Mouse (Mus musculus): ENCODE data around the gene Rasip1. TPM values are rescaled to one million over a fixed set of nuclear protein-coding genes. Genes with fewer than 3 reads are reported as not detected.
"Not testable (repeated sequence)": the region's sequence is repeated elsewhere in the genome, so short reads cannot be mapped to it uniquely, and the experiment has no call there.

Rasip1 gene
- polyA plus RNA-seq, 1 experiment from 2014 or later, result 10.5 TPM

GRCm38 (mm10) chr7:45654424-45655047, 27.2 kb downstream of the Rasip1 start:
- Histone ChIP-seq H3K36me3 (no peaks in the 10 kb centered on the region), H3K27ac (no peak overlapping the region), H3K9ac (no peak overlapping the region), H3K4me2 (peak overlapping the region; percentile 52), H3K27me3 (replicated peaks) (no peaks in the 10 kb centered on the region; the same call in 1 of the 2 replicates), H3K4me3 (0 out of 2 replicates have a peak overlapping the region, but pooled peaks have one; percentile 19), H3K9me3 (replicated peaks) (no peaks in the 10 kb centered on the region), H3K4me1 (peaks cover 5% of the 10 kb centered on the region)
- WGBS (ENCODE audit: insufficient replicate concordance), result 37% methylated on average over 17 of the region's 17 CpGs
- no peak for ATAC-seq

DNA sequence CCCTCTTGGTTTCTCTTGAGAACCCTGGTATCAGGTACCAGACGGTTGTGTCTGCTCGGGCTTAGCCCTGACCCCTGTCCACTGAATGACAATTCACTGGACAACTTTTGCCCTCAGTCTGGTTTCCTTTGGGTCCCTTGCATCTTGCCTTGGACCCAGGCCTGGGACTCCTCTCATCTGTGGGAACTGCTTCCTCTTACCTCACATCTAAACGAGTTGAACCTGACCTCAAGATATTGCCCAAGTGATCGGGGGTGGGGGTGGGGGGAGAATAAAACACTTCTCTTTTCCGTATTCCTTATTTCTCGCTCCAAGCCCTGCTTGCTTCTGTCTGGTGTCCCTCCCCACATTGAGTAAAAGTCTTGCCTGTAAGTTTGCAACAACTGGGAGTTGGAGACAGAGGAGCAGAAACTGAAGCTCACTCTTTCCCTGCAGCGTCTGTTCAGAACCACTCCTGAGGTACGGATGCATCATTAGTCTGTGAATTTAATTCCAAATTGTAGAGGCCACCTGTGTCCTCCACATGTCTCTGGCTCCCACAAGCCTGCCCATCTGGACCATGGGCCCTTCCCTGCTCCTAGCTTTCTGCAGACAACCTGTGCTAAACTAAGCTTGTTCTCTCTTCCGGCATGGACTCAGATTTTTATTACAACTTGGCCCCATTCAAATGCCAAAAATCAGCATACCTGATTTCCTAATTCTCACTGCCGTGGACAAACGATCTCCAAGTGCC, 33.6 kb downstream of the Rasip1 start:
- ATAC-seq, result no peak
- H3K9ac ChIP-seq, result no peak overlapping the region
- H3K36me3 ChIP-seq, result no peaks in the 10 kb centered on the region
- peaks cover 17% of the 10 kb centered on the region for H3K27me3 ChIP-seq (replicated peaks)
- H3K4me1 ChIP-seq, result peaks cover 17% of the 10 kb centered on the region; the same call in 1 of the 2 replicates
- WGBS (ENCODE audit: insufficient replicate concordance), result 56% methylated on average over 11 of the region's 11 CpGs
- H3K4me3 ChIP-seq, result no peak overlapping the region
- H3K9me3 ChIP-seq (replicated peaks), result no peaks in the 10 kb centered on the region
- no peak overlapping the region for H3K27ac ChIP-seq
- H3K4me2 ChIP-seq, result no peak overlapping the region

- Histone ChIP-seq H3K4me1 (peaks cover 18% of the 10 kb centered on the region; the same call in 1 of the 2 replicates), H3K27me3 (replicated peaks) (peaks cover 19% of the 10 kb centered on the region)
- H3K27ac ChIP-seq; H3K36me3 ChIP-seq; ATAC-seq; H3K4me3 ChIP-seq; H3K9ac ChIP-seq; H3K9me3 ChIP-seq (replicated peaks); H3K4me2 ChIP-seq: not testable (repeated sequence)
- 78% methylated on average over 6 of the region's 6 CpGs for WGBS (ENCODE audit: insufficient replicate concordance)
These were observed 34.4 kb downstream of the Rasip1 start for GRCm38 (mm10) chr7:45661702-45662101.

GRCm38 (mm10) chr7:45665303-45666138, 38.2 kb downstream of the Rasip1 start:
- H3K27ac ChIP-seq, result no peak overlapping the region
- H3K4me2 ChIP-seq, result no peak overlapping the region
- no peak for ATAC-seq

GRCm38 (mm10) chr7:45666161-45666560, 38.9 kb downstream of the Rasip1 start, which contains the start of gene Fut2:
Fut2 (minus strand) TSS chr7:45666394.
- Histone ChIP-seq H3K36me3 (no peaks in the 10 kb centered on the region), H3K27ac (no peak within 1 kb of the TSS), H3K4me2 (no peak within 1 kb of the TSS), H3K9me3 (replicated peaks) (no peaks in the 10 kb centered on the region), H3K4me1 (peaks cover 18% of the 10 kb centered on the region; the same call in 1 of the 2 replicates), H3K4me3 (no peak within 1 kb of the TSS), H3K27me3 (replicated peaks) (peaks cover 19% of the 10 kb centered on the region), H3K9ac (no peak within 1 kb of the TSS; the same call in 1 of the 2 replicates)
- 67% methylated on average over 7 of the region's 7 CpGs for WGBS (ENCODE audit: insufficient replicate concordance)
- no peak for ATAC-seq

More at GRCm38 (mm10) chr7:45665303-45666138, 38.2 kb downstream of the Rasip1 start:
- H3K27me3 ChIP-seq (replicated peaks), result peaks cover 19% of the 10 kb centered on the region
- WGBS (ENCODE audit: insufficient replicate concordance), result 45% methylated on average over 13 of the region's 13 CpGs
- H3K9ac ChIP-seq, result no peak overlapping the region; the same call in 1 of the 2 replicates
- H3K36me3 ChIP-seq, result no peaks in the 10 kb centered on the region
- H3K9me3 ChIP-seq (replicated peaks), result no peaks in the 10 kb centered on the region
- no peak overlapping the region for H3K4me3 ChIP-seq
- H3K4me1 ChIP-seq, result peaks cover 18% of the 10 kb centered on the region; the same call in 1 of the 2 replicates

GRCm38 (mm10) chr7:45667761-45668160, 40.5 kb downstream of the Rasip1 start:
- Histone ChIP-seq H3K4me1 (peaks cover 18% of the 10 kb centered on the region; the same call in 1 of the 2 replicates), H3K4me2 (no peak overlapping the region), H3K27me3 (replicated peaks) (peaks cover 22% of the 10 kb centered on the region), H3K4me3 (no peak overlapping the region), H3K9me3 (replicated peaks) (no peaks in the 10 kb centered on the region), H3K9ac (no peak overlapping the region), H3K36me3 (no peaks in the 10 kb centered on the region), H3K27ac (no peak overlapping the region)
- WGBS (ENCODE audit: insufficient replicate concordance), result 78% methylated on average over 14 of the region's 14 CpGs
- no peak for ATAC-seq

GRCm38 (mm10) chr7:45668921-45669320, 41.6 kb downstream of the Rasip1 start:
- peaks cover 18% of the 10 kb centered on the region; the same call in 1 of the 2 replicates for H3K4me1 ChIP-seq
- H3K36me3 ChIP-seq, result no peaks in the 10 kb centered on the region
- H3K27me3 ChIP-seq (replicated peaks), result peaks cover 19% of the 10 kb centered on the region
- ATAC-seq, result no peak
- 82% methylated on average over 9 of the region's 9 CpGs for WGBS (ENCODE audit: insufficient replicate concordance)
- no peak overlapping the region for H3K9ac ChIP-seq
- H3K4me2 ChIP-seq, result no peak overlapping the region
- H3K9me3 ChIP-seq (replicated peaks), result no peaks in the 10 kb centered on the region
- H3K27ac ChIP-seq, result no peak overlapping the region
- H3K4me3 ChIP-seq, result no peak overlapping the region

DNA sequence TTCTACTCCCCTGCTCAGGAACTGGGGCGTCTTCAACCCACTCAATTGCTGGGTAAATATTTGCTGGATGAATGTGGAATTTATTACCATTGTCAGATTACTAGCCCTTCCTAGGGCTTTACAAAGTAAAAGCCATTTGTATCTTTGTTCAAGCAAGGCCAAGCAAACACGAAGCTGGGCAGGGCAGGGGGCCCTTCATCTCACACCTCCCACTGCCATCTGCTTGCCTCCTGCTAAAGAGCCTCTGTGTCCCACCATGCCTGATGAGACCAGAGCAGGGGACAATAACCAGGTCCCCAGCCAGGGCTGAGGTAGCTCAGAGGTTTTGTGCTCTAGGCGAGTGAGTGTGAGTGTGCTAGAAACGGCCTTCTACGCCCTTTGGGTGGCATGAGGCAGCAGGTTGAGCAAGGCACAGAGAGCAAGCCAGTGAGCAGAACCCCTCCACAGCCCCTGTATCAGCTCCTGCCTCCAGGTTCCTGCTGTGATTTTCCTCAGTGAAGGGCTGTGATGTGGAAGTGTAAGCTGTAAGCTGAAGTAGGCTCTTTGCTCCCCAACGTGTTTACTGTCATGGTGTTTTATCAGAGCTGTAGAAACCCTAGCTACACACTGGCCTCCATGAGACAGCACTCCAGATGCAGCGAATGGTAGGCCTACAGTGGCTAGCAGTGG, 50.5 kb downstream of the Rasip1 start:
- no peak overlapping the region for H3K27ac ChIP-seq
- 62% methylated on average over 7 of the region's 7 CpGs for WGBS (ENCODE audit: insufficient replicate concordance)
- no peaks in the 10 kb centered on the region for H3K36me3 ChIP-seq
- H3K27me3 ChIP-seq (replicated peaks), result 0 out of 2 replicates have a peak, but pooled peaks cover 7% of the 10 kb centered on the region
- ATAC-seq, result no peak
- peaks cover 20% of the 10 kb centered on the region for H3K4me1 ChIP-seq
- no peak overlapping the region for H3K4me2 ChIP-seq
- H3K4me3 ChIP-seq, result no peak overlapping the region
- no peaks in the 10 kb centered on the region for H3K9me3 ChIP-seq (replicated peaks)
- no peak overlapping the region for H3K9ac ChIP-seq

DNA sequence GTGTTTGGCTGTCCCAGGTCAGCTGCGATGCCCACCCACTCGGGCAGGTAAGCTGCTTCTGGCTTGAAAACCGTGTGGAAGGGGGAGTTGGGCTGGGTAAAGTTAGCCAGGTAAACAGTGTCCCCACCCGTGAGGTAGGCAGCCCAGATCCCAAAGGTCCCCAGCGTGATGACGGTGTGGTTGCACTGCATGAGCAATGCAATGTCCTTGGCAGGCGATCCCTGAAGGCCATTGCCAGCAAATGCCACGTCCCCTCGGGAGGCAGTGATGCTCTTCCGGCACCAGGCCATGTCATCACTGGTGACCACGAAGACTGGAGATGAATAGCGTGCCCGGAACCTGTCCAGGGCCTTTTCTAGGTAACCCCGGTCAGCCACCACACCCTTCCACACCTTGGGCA, 51.2 kb downstream of the Rasip1 start:
- no peak overlapping the region for H3K27ac ChIP-seq

DNA sequence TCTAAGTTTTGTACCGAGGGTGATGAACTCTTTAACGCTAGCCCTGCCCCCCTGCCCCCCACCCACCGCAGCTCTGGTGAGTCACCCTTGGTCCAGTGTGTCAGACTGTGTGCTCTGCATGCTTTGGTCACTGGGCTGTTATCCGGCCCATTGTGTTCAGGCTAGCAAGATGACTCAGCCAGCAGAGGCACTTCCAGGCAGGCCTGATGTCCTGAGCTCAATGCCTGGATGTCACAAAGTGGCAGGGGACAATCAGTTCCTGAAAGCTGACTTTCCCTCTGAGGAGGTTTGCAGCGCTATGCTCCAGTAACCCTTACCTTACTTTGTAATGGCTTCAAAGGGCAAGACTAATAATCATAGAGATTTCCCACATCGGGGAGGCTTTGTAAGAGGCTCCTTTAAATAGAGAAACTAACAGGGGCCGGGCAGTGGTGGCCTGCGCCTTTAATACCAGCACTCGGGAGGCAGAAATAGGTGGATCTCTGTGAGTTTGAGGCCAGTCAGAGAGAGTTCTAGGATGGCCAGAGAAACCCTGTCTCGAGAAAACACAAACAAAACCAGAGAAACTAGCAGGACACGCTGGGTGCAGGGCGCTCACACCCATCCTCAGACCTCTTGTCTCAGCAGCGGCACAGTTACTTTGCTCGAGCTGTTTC, 52.8 kb downstream of the Rasip1 start:
- Histone ChIP-seq H3K4me3 (no peak overlapping the region), H3K27me3 (replicated peaks) (peaks cover 13% of the 10 kb centered on the region), H3K4me1 (peaks cover 20% of the 10 kb centered on the region), H3K4me2 (no peak overlapping the region), H3K9ac (no peak overlapping the region), H3K36me3 (no peaks in the 10 kb centered on the region), H3K27ac (no peak overlapping the region), H3K9me3 (replicated peaks) (no peaks in the 10 kb centered on the region)
- WGBS (ENCODE audit: insufficient replicate concordance), result 55% methylated on average over 14 of the region's 14 CpGs
- ATAC-seq, result 0 out of 2 replicates have a peak, but pooled peaks have one; percentile 24

More for the DNA sequence above, 51.2 kb downstream of the Rasip1 start:
- H3K4me3 ChIP-seq, result no peak overlapping the region
- no peak overlapping the region for H3K9ac ChIP-seq
- H3K36me3 ChIP-seq, result no peaks in the 10 kb centered on the region
- H3K27me3 ChIP-seq (replicated peaks), result peaks cover 7% of the 10 kb centered on the region; the same call in 1 of the 2 replicates
- no peaks in the 10 kb centered on the region for H3K9me3 ChIP-seq (replicated peaks)
- H3K4me2 ChIP-seq, result no peak overlapping the region
- WGBS (ENCODE audit: insufficient replicate concordance), result 86% methylated on average over 14 of the region's 14 CpGs
- no peak for ATAC-seq
- H3K4me1 ChIP-seq, result peaks cover 20% of the 10 kb centered on the region
